Mouse (Mus musculus) central nervous system, embryonic 14 days (tissue): Measurements from ENCODE around the gene Olfr917. TPM values are rescaled to one million over a fixed set of nuclear protein-coding genes. Genes with fewer than 3 reads are reported as not detected.

Experiments
- polyA plus RNA-seq: library from polyadenylated mRNA; depleted of rRNA; stranded (reverse); fragments of >200 nt; gene quantifications from 2 replicates; pipeline ENCODE4 v1.2.3, GENCODE M21; 2012; rRNA removed

Olfr917 gene
- not detected in 2 replicates for polyA plus RNA-seq

GRCm38 (mm10) chr9:38665742-38666141 lies at the start of gene Olfr917:
Gene Olfr917 (minus strand): TSS chr9:38665842.

DNA sequence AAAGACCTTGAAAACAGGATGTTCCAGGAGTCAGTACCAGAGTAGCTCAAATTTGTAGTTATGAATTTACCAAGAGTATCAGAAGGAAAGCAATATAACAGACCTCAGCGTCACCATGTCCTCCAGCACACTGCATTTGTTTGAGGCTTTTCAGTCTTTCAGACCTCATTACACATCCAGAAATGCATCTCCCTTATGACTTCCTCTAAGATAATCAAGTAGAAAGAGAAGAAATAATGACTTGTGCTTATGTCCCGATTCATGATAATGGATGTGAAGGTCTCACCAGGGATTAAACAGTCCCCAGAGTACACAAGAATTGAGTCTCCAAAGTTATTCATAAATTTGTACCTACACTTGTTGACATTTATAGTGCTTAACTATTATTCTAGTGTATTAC lies 8.9 kb upstream of the Olfr917 start, which contains the start of gene Olfr918:
Olfr918 (minus strand) TSS at position 101 of the 400 bp plus-strand sequence.

DNA sequence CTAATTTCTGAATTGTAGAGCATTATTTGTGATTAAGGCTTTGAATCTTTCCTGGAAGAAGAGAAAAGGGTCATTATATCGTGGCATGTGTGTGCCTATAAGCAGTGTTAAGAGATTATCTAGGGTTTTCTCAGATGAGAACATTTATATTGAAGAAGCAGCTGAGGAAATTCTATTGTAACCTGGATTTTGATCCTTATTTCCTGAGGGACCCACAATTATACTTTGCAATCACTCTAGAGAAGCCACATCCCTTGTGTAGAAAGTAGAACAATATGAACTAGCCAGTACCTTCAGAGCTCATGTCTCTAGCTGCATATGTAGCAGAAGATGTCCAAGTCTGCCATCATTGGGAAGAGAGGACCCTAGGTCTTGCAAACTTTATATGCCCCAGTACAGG lies 5.9 kb downstream of the Olfr917 start, which contains the start of gene Olfr916:
Olfr916 (minus strand) TSS at position 101 of the 400 bp plus-strand sequence.

Other genes starting within 250 kb of the Olfr917 start
- not detected in 2 replicates for gene Olfr901, start 236.4 kb downstream of the Olfr917 start, polyA plus RNA-seq
- not detected in 2 replicates for gene Olfr902, start 218.2 kb downstream of the Olfr917 start, polyA plus RNA-seq
- gene Olfr904, start 202.7 kb downstream of the Olfr917 start, polyA plus RNA-seq: not detected in 2 replicates
- not detected in 2 replicates for gene Olfr905, start 194.7 kb downstream of the Olfr917 start, polyA plus RNA-seq
- not detected in 2 replicates for gene Olfr906, start 178.8 kb downstream of the Olfr917 start, polyA plus RNA-seq
- gene Olfr907, start 170.0 kb downstream of the Olfr917 start, polyA plus RNA-seq: not detected in 2 replicates
- not detected in 2 replicates for gene Olfr911-ps1, start 144.3 kb downstream of the Olfr917 start, polyA plus RNA-seq
- not detected in 2 replicates for gene Olfr910, start 128.0 kb downstream of the Olfr917 start, polyA plus RNA-seq
- not detected in 2 replicates for gene Olfr912, start 85.7 kb downstream of the Olfr917 start, polyA plus RNA-seq
- not detected in 2 replicates for gene Olfr913, start 73.1 kb downstream of the Olfr917 start, polyA plus RNA-seq
- not detected in 2 replicates for gene Olfr914, start 60.7 kb downstream of the Olfr917 start, polyA plus RNA-seq
- gene Olfr916, start 6.0 kb downstream of the Olfr917 start, polyA plus RNA-seq: not detected in 2 replicates
- not detected in 2 replicates for gene Olfr918, start 8.8 kb upstream of the Olfr917 start, polyA plus RNA-seq
- gene Olfr919, start 37.8 kb upstream of the Olfr917 start, polyA plus RNA-seq: not detected in 2 replicates
- 6.4 and 8.9 TPM in 2 replicates for gene Vwa5a, start 52.4 kb upstream of the Olfr917 start, polyA plus RNA-seq
- 0.04 and 0.05 TPM in 2 replicates for gene Olfr920, start 86.5 kb upstream of the Olfr917 start, polyA plus RNA-seq
- not detected in 2 replicates for gene Olfr921, start 107.2 kb upstream of the Olfr917 start, polyA plus RNA-seq
- not detected in 2 replicates for gene Olfr922, start 148.8 kb upstream of the Olfr917 start, polyA plus RNA-seq
- gene Olfr923, start 160.7 kb upstream of the Olfr917 start, polyA plus RNA-seq: not detected in 2 replicates
- not detected in 2 replicates for gene Olfr924, start 178.6 kb upstream of the Olfr917 start, polyA plus RNA-seq
- gene Olfr26, start 189.2 kb upstream of the Olfr917 start, polyA plus RNA-seq: not detected in 2 replicates
- not detected in 2 replicates for gene Olfr926, start 211.3 kb upstream of the Olfr917 start, polyA plus RNA-seq